Comparison of ENCODE assay signal across 8 mouse cellular contexts in genomic region chr15:79328058-79328938, GRCm38 (mm10). TPM values are rescaled to one million over a fixed set of nuclear protein-coding genes. Genes with fewer than 3 reads are reported as not detected.
DNase-seq lines count a peak whose midpoint lies in the region; ATAC-seq and TF ChIP-seq lines count a peak whose summit lies in the region.

Gene Pla2g6, minus strand, starts transcription at chr15:79328390.

- DNase-seq in 3134 (ENCODE audit: extremely low read depth, insufficient read length, low spot score) = peak; percentile 100
- peak; percentile 99 to 100 for DNase-seq in adrenal gland, postnatal 36 days
- DNase-seq in heart, adult 18-20 months = peak; percentile 99
- DNase-seq in kidney, adult 2 months = peak; percentile 99
- DNase-seq in spleen, adult 2 months (ENCODE audit: low read depth in 1 of 2, low spot score in 2 of 2) = peak; percentile 95 to 98

- no peaks in the 10 kb centered on the region for H3K36me3 ChIP-seq in embryonic facial prominence, embryonic 13.5 days
- H3K36me3 ChIP-seq in kidney, adult 2 months (ENCODE audit: control insufficient read depth, insufficient read depth, low read length) = no peaks in the 10 kb centered on the region
- no peaks in the 10 kb centered on the region for H3K36me3 ChIP-seq in limb, embryonic 12.5 days
- H3K36me3 ChIP-seq in midbrain, embryonic 15.5 days (replicated peaks) = no peaks in the 10 kb centered on the region
- H3K36me3 ChIP-seq in spleen, adult 2 months (ENCODE audit: control insufficient read depth, insufficient read depth, low read length) = no peaks in the 10 kb centered on the region

- peak within 1 kb of the TSS; percentile 84 for H3K4me2 ChIP-seq in embryonic facial prominence, embryonic 13.5 days
- H3K4me2 ChIP-seq in limb, embryonic 12.5 days = peak within 1 kb of the TSS; percentile 76
- peak within 1 kb of the TSS; percentile 86 for H3K4me2 ChIP-seq in midbrain, embryonic 15.5 days

- peak within 1 kb of the TSS; percentile 88 for H3K27ac ChIP-seq in embryonic facial prominence, embryonic 13.5 days
- H3K27ac ChIP-seq in kidney, adult 2 months (ENCODE audit: insufficient read depth, low read depth, low read length) = peak within 1 kb of the TSS; percentile 88
- H3K27ac ChIP-seq in limb, embryonic 12.5 days = peak within 1 kb of the TSS; percentile 76
- peak within 1 kb of the TSS; percentile 88 for H3K27ac ChIP-seq in midbrain, embryonic 15.5 days
- H3K27ac ChIP-seq in spleen, adult 2 months (ENCODE audit: insufficient read depth, low read length) = peak within 1 kb of the TSS; percentile 58

- peak; percentile 96 for ATAC-seq in embryonic facial prominence, embryonic 13.5 days (ENCODE audit: insufficient number of reproducible peaks, insufficient read depth, low FRiP score, low TSS enrichment, low read depth)
- ATAC-seq in limb, embryonic 12.5 days (ENCODE audit: insufficient number of reproducible peaks, insufficient read depth, low FRiP score, low TSS enrichment, low read depth) = peak; percentile 97
- ATAC-seq in midbrain, embryonic 15.5 days (replicated peaks) = peak; percentile 96

- peak within 1 kb of the TSS; percentile 61 for H3K4me3 ChIP-seq in embryonic facial prominence, embryonic 13.5 days
- peak within 1 kb of the TSS; percentile 62 for H3K4me3 ChIP-seq in kidney, adult 2 months (ENCODE audit: insufficient read depth, low read depth, low read length)
- peak within 1 kb of the TSS; percentile 55 for H3K4me3 ChIP-seq in limb, embryonic 12.5 days (replicated peaks)
- H3K4me3 ChIP-seq in midbrain, embryonic 15.5 days = peak within 1 kb of the TSS; percentile 55
- H3K4me3 ChIP-seq in spleen, adult 2 months (ENCODE audit: extremely low read depth, insufficient read depth, insufficient read length) = peak within 1 kb of the TSS; percentile 81

- no peaks in the 10 kb centered on the region for H3K9me3 ChIP-seq in embryonic facial prominence, embryonic 13.5 days
- H3K9me3 ChIP-seq in limb, embryonic 12.5 days = no peaks in the 10 kb centered on the region
- no peaks in the 10 kb centered on the region for H3K9me3 ChIP-seq in midbrain, embryonic 15.5 days

- no peak for TF ChIP-seq CTCF in kidney, adult 2 months (conservative IDR thresholded peaks at IDR 0.05; ENCODE audit: insufficient read depth, insufficient read length, low read depth, low read length)
- no peak for TF ChIP-seq CTCF in spleen, adult 2 months (IDR thresholded peaks at IDR 0.05; ENCODE audit: extremely low read depth, insufficient read depth, insufficient read length, insufficient replicate concordance)

- H3K27me3 ChIP-seq in embryonic facial prominence, embryonic 13.5 days = no peaks in the 10 kb centered on the region
- no peaks in the 10 kb centered on the region for H3K27me3 ChIP-seq in kidney, adult 2 months (replicated peaks; ENCODE audit: control insufficient read depth, insufficient read depth, low read length)
- no peaks in the 10 kb centered on the region for H3K27me3 ChIP-seq in limb, embryonic 12.5 days
- no peaks in the 10 kb centered on the region for H3K27me3 ChIP-seq in midbrain, embryonic 15.5 days (replicated peaks)
- H3K27me3 ChIP-seq in spleen, adult 2 months (ENCODE audit: control insufficient read depth, insufficient read depth, low read length) = no peaks in the 10 kb centered on the region

- H3K4me1 ChIP-seq in embryonic facial prominence, embryonic 13.5 days = peaks cover 39% of the 10 kb centered on the region
- H3K4me1 ChIP-seq in kidney, adult 2 months (ENCODE audit: control insufficient read depth, insufficient read depth, low read length) = peaks cover 9% of the 10 kb centered on the region
- peaks cover 31% of the 10 kb centered on the region for H3K4me1 ChIP-seq in limb, embryonic 12.5 days (replicated peaks)
- peaks cover 25% of the 10 kb centered on the region for H3K4me1 ChIP-seq in midbrain, embryonic 15.5 days
- H3K4me1 ChIP-seq in spleen, adult 2 months (ENCODE audit: control insufficient read depth, insufficient read depth, insufficient read length) = peaks cover 18% of the 10 kb centered on the region; the same call in 1 of the 2 replicates

- H3K9ac ChIP-seq in embryonic facial prominence, embryonic 13.5 days = peak within 1 kb of the TSS; percentile 76
- H3K9ac ChIP-seq in limb, embryonic 12.5 days (replicated peaks) = peak within 1 kb of the TSS; percentile 64
- H3K9ac ChIP-seq in midbrain, embryonic 15.5 days = peak within 1 kb of the TSS; percentile 61

- 3% methylated on average over 46 of the region's 46 CpGs for WGBS in embryonic facial prominence, embryonic 13.5 days
- 4% methylated on average over 46 of the region's 46 CpGs for WGBS in kidney, adult 2 months
- 4% methylated on average over 46 of the region's 46 CpGs for WGBS in limb, embryonic 12.5 days
- WGBS in midbrain, embryonic 15.5 days = 5% methylated on average over 46 of the region's 46 CpGs
- WGBS in spleen, adult 2 months = 2% methylated on average over 45 of the region's 46 CpGs

- no peak for TF ChIP-seq POLR2A in kidney, adult 2 months (IDR thresholded peaks at IDR 0.05; ENCODE audit: low read depth, low read length)
- TF ChIP-seq POLR2A in spleen, adult 2 months (IDR thresholded peaks at IDR 0.05; ENCODE audit: low read depth, low read length) = no peak

RNA-seq across cellular contexts. Expression of gene Pla2g6, which starts in this region (rescaled TPM):
- 10 to 100 TPM; 25.1 to 30.8 TPM for total RNA-seq in adrenal gland, postnatal 36 days (2021)
- polyA plus RNA-seq in embryonic facial prominence, embryonic 13.5 days (2015; fragmentation: Nextera tagmentation; extraction: Ambion mirVana) = 11.6 TPM in 2 replicates
- total RNA-seq in heart, adult 18-20 months (2021) = 10 to 100 TPM in 1 of 2 experiments, 1 to 10 TPM in 1; 9.4 to 11.3 TPM
- 24.6 and 28.7 TPM in 2 replicates for polyA plus RNA-seq in kidney, adult 2 months (2012; rRNA removed)
- 11.0 and 11.9 TPM in 2 replicates for polyA plus RNA-seq in limb, embryonic 12.5 days (2016; fragmentation: Nextera tagmentation; extraction: Ambion mirVana)
- polyA plus RNA-seq in midbrain, embryonic 15.5 days (2015; fragmentation: Nextera tagmentation; extraction: Ambion mirVana) = 29.2 and 37.1 TPM in 2 replicates
- 15.1 and 19.3 TPM in 2 replicates for polyA plus RNA-seq in spleen, adult 2 months (2012; rRNA removed)

Comparison
In these comparisons a context has a peak if more than half of its experiments do, and no peak if none do; other contexts are left out.
1. Peak in every context shown above with its lines: DNase-seq, ATAC-seq, H3K4me3 ChIP-seq and H3K27ac ChIP-seq.